Mouse (Mus musculus): ENCODE results near the gene Sgms2.
A peak's percentile ranks its signal among the peaks of the same experiment; 100 is the strongest.

The Sgms2 gene

DNA sequence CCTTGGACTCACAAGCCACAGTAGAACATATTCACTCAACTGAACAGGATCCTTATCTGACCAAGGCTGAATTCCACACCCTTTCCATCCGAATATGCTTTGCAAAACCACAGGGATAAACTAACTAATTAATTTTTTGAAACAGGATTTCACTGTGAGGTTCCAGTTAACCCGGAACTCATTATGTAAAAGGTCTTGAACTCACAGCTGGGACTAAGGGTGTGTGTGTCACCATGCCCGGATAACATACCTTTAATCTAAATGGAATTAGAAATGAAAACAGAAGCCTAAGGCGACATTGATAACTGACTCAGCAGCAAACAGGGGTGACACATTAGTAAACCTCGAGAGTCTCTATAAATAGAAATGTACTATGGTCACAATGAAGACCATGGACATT lies 5.8 kb downstream of the Sgms2 start:
- no peak for DNase-seq (ENCODE audit: low spot score)

DNA sequence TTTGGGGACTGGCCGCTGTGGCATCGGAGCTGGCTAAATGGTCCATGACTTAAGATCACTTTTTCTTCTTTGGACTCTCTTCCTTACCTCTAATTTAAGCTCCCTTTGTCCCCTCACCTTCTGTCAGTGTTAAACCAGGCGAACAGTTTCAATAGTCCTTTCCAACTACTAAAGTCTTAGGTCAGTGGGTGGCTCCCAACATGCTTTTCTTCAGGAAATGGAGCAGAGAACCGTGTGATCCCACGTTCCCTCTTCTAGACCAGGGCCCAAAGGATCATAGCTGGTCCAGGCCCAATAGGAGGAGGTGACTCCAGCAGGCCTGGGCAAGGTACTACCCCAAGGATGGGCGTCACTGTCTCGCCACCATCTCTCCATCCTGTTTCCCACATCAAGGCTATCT lies 7.6 kb downstream of the Sgms2 start:
- no peak for DNase-seq (ENCODE audit: low spot score)

DNA sequence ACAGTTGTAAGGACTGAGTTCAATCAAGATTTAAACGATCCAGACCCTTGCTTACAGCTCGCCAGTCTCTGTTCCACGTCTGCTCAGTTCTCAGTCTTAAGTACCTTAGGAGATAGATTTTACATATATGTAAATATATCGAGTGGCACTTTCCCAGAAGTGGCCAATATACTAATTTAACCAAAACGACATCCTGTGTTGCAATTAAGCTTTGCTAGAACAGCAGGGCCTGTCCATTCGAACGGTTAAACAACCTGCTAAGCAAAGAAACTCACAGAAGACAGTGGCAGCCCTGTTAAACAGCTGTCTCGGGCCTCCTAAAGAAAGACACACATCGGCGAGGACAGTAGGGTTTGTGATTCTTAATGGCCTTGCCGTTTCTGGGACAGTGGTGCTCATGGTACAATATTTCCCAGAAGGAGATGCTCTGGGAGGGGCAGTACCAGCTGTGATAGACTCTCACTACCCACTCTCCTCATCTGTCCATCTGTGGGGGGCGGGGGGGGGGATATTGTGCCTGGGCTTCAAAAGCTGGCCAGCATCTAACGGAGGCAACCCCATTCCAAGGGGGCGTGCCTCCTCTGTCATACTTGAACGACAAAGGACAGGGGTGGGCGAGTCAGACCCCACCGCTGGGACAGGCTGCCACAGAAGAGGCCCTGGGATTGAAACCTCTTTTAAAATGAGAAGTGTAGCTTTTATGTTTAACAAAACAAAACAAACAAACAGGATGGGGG lies 9.1 kb downstream of the Sgms2 start:
- no peak for DNase-seq (ENCODE audit: low spot score)

DNA sequence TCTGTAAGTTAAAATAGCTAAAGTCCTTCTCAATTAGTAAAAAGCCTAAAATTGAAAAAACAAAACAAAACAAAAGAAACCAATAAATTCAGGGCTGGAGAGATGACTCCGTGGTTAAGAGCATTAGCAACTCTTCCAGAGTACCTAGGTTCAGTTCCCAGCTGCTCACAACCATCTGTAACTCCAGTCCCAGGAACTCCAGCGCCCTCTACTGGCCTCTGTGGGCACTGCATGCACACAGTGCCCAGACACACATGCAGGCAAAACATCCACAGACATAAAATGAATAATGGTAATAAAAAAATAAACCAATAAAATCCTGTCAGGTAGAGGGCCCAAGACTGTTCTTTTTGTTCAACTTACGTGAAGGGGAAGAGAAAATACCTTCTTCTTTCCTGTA lies 10.6 kb downstream of the Sgms2 start:
- no peak for DNase-seq (ENCODE audit: low spot score)

DNA sequence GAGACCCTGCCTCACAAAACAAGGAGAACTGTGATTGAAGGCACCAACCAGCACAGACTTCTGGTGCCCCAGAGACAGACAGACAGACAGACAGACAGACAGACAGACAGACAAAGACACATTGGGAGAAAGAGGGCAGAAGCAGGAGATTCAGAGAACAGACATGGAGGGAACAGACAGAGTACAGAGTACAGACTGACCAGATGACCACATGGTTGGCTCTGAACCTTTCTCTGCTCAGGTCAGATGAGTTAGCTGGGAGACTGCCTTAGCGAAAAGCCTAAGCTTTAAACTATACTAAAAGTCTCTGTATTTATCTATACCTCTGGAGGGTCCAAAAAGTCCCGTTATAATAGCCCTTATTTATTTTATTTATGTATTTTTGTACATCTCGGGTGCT lies 11.8 kb downstream of the Sgms2 start:
- no peak for DNase-seq (ENCODE audit: low spot score)

DNA sequence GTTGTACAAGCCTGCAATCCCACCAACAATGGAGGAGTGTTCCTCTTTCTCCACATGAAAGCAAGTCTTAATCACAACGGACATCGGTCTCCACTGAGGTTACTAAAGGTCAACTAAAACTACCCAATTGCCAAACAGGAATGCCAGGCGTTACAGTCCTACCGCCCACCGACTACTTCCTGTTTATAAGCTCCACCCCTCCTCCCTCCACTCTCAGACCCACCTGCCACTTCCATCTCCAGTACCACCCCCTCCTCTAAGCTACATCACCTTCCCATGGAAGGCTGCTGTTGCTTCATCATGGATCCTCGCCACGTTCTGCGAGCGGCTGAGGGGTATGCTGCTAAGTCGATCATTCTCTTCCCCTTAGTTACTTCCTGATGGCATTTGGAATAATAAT lies 15.2 kb downstream of the Sgms2 start:
- DNase-seq (ENCODE audit: low spot score): no peak

DNA sequence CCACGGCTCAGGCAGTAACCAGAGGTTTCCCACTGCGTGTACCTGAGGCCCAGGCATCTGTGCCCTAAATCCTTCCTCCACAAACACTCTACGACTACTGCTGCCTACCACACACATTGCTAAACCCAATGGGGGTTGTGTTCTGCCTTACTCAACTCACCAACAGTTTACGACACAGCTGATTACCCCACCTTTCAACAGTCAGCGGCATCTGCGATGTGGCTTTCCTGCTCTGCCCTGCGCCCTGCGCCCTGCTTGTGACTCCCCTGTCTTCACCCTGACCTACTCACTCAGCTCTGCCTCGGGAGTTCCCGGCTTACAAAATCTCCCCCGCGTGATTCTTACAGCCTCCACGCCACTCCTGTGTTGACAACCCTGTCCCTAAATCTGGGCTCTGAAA lies 16.7 kb downstream of the Sgms2 start:
- DNase-seq (ENCODE audit: low spot score): no peak

DNA sequence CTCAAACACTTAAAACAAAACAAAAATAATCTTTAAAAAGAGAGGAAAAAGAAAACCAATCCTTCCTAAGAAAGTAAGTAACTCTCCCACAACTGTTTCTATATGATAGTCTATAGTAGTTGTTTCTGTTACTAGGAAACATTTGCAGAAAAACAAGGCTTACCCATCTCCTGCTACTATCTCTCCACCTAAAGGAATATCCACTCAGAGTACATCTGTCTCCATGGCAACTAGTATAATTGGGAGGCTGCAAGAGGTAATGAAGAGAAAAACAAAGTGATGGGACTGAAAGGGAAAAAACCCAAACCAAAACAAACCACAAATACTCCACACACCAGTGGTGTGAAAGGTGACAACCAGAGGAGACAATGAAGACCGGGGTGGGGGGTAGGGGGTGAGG lies 17.7 kb downstream of the Sgms2 start:
- DNase-seq (ENCODE audit: low spot score): peak; percentile 28

DNA sequence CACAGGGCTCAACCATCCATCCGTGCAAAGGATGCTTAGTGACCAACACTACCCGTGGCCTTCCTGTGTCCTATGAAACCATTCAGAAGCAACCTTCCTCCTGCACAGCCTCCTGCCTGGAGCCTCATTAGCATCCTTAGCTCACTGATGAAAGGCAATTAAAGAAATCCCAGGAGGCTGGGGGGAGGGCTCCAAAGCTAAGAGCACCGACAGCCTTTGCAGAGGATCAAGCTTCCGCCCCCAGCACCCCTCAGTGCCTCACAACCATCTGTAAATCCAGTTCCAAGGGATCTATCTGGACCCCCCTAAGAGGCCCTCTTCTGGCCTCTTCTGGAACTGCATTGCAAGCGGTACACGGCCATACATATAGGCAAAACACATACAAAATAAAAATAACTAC lies 19.4 kb downstream of the Sgms2 start:
- DNase-seq (ENCODE audit: low spot score): no peak

DNA sequence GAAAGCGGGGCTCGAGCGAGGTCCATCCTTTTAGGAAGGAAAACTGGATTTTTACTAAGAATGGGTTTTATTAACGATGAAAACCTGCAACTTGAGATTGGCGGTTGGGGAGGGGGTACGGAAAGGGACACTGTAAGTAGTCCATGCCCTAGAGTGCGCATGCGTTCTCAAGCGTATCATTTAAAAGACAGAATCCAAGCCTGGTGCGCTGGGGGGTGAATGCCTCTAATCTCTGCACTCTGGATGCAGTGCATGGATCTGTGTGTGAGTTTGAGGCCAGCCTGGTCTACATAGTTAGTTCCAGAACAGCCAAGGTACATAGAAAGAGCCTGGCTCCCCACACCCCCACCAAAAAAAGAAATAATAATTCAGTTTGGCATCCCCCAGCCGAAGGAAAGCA lies 19.8 kb downstream of the Sgms2 start:
- no peak for DNase-seq (ENCODE audit: low spot score)

DNA sequence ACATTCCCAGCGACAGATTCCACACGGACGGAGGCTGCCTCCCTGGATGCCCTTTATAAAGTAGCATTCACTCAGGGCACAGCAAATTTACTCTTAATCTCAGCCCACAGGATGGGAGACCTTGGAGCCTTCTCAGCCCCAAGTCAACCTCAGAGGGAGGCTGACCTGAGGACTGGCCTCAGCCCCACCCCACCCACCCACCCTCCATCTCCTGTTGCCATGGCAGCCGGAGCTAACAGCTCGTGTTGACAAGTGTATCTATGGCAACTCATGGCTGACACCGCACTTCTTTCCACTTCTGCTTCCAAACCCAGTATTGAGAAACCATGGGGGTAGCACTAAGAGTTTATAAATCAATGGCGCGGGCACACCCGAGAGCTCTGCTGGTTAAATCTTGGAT lies 20.4 kb downstream of the Sgms2 start:
- DNase-seq (ENCODE audit: low spot score): no peak

DNA sequence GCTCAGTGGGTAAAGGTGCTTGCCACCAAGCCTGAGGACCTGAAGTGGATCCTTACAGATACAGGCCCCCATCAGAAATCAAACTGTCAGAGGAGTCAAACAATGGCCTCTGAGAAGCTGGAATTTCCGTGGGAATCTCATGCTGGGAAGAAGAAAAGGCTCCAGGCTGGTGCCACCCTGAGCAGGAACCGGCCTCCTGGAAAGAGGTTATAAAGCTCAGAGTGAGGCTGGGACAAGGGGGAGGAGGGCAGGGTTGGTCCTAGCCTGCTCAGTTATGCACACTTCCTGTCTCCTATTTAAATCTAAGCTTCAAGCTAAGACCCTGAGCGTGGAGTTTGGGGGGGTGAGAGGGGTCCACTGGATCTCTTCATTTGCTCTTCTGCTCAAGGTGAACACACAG lies 21.6 kb downstream of the Sgms2 start:
- no peak for DNase-seq (ENCODE audit: low spot score)

DNA sequence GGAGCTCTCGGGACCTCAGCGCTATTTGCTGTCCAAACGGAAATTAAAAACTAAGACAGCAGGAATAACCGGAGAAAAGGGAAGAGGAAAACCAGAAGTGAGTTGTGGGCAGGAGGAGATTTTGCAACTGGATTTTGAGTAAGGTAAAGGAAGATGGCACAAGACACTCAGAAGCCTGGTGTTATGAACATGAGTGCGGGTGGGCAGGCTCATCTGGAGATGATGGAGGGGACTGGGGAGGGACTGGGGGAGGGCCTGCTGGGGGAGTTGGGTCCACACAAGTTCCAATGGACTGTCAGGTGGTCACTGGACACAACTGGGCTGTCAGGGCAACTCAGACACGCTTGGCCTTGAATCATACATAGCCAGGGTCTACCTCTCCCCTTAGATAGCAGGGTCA lies 24.8 kb downstream of the Sgms2 start:
- DNase-seq (ENCODE audit: low spot score): no peak

DNA sequence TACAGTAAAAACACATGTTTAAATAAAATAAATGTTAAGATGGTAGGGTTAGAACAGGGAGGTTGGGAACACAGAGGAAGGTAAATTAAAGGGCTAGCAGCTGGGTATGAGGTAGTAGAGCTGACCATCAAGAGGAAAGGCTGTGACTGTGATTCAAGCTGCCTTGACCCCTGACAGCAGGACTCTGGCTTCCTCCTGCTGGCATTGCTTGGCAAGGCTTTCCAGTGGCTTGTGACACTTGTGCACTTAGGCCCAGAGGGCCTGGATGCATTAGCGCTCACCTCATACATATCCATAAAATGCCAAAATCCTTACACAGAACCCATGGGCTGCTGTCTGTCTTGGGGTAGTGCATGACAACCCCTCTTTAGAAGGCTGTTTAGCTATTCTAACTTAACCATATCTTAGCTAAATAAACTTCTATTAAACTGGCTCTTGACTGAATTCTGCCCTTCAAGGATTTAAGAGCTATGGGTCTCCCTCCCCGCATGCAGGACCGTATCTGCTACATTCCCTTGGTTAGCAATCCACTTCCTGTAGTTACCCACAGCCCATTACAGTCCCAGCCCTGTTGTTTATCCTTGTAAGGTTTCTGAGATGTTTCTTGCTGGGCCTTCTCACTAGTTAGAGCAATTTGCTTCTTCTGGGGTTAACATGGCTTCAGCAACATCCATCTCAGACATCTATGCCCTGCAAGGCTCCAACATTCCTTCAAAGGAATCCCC lies 25.5 kb downstream of the Sgms2 start:
- DNase-seq (ENCODE audit: low spot score): no peak

DNA sequence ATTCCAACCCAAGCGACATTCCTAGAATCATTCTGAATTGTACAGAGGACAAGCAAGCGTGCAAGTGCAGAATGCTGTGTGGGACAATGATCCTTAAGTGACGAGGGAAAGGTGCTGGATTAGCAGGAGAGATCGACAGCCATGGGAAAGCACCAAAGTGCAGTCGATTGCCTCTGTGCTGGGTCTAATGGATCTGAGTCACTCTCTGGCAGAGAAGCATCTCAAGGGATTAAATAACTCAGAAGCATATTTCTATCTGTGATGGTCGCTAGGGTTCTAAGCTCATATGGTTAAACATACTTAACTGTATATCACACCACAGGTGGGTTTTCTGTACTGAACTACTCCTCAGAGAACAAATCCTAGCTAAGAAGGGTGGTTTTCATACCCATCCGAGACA lies 118.2 kb downstream of the Sgms2 start:
- DNase-seq (ENCODE audit: low spot score): no peak

DNA sequence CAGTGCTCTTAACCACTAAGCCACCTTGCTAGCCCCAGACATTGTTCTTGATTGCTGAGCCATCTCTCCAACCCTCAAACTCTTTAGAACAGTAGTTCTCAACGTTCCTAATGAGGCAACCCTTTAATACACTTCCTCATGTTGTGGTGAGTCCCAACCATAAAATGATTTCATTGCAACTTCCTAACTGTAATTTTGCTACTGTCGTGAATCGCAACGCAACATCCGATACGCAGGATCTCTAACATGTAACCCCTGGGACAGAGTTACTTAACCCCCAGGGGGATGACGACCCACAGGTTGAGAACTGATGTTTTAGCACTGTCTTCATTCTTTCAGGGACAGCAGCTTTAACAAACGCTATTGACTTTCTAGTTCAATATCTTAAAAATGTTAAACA lies 122.5 kb downstream of the Sgms2 start:
- no peak for DNase-seq (ENCODE audit: low spot score)

DNA sequence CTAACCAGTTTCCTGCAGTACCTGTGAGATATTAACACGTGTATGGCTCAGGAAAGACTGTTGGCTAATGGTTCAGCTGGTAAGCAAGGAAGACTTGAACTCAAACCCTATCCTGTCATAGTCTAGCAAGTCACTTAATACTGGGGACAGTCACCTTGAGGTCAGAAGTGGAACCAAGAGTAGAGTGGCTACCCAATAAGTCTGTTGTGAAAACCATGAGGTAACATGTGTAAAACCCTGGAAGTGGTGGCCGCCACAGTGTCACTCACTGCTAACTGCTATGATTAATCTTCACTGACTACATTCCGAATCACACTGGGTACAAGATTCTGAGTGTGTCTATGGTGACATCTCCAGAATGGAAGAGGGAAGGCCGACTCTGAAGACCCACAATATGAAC lies 123.8 kb downstream of the Sgms2 start:
- no peak for DNase-seq (ENCODE audit: low spot score)

DNA sequence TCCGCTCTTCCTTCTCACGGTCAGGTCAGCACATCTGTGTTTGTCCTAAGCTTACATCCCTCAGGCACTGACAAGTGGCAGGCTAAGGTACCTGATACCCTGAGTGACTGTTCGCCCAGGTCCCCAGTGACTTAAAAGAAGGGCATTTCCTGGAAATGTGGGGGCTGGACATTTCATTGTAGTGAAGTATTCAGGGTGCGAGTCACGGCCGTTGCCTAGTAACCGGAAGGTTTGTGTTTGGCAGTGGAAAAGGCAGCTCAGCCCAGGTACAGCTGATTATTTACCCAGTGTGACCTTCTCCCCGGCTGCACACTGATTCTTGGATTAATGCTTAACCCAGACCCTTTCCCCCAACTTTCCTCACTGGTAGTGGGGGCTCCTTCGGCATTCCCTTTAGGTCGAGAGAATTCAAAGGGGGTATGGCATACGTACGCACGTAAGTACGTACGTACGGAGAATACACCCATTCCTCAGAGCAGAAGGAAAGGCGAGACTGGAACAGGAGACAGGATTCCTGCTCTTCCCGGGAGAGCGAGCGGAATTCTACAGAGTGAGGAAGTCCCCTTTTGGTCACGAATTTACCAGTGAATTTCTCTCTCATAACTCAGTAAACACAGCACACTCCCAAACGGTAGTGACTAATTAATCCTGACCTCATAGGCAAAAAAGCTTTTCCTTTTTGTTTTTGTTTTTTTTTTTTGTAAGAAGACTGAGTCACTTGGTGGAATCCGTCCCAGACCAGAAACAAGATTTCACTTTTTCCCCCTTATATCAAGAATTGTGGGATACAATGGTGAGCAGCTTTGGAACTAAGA lies 126.4 kb downstream of the Sgms2 start:
- no peak for DNase-seq (ENCODE audit: low spot score)

DNA sequence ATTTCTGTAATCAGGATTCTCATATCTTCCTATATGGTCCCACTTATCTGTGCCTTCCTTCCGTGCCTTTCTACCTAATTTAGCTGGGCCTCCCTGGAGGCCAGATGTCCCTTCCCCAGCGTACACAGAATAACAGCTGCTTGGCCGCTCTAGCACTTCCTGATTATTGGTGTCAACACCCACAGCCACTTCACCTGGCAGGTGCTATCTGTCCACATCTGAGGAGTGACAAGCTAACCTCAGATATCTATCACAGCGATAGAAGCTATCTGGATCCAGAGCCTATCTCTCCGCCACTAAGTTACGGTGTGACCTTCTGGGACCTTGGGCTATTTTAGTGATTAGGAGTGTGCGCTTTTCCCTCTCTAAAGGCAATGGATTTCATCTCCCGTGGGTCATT lies 127.0 kb downstream of the Sgms2 start:
- DNase-seq (ENCODE audit: low spot score): no peak

DNA sequence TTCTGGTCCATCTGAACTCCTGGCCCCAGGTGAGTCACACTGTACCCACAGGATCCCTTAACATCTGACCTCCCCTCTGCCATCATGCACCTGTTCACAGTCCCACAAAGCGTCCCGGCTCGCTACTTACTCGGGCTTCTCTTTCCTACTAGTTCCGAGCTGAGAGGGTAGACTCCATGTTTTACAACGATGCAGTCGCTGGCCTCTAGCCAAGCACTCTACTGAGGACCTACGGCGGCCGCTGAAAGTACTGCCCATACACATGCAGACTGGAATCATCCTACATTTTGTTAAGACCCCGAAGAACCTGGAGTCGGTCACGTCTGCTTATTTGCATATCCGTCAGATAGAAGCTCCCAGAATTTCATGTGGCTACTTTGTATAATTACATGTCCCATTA lies 127.6 kb downstream of the Sgms2 start:
- DNase-seq (ENCODE audit: low spot score): no peak

DNA sequence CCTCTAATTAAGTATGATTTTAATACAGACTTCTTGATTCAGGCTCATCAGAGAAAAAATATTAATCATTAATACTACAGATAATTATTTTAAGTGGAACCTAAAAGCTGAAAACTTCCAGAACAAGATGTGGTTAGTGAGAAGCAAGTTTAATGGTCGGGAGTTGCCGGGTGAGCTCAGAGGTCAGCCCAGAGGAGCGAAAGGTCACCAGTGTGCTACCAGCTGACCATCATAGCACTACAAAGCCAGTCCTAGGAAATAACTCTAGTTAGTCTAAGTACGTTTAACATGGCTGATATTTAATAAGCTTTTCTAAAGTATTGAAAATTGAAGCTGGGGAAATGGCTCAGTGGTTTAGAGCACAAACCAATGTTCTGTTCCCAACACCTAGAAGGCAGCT lies 129.3 kb downstream of the Sgms2 start:
- no peak for DNase-seq (ENCODE audit: low spot score)

DNA sequence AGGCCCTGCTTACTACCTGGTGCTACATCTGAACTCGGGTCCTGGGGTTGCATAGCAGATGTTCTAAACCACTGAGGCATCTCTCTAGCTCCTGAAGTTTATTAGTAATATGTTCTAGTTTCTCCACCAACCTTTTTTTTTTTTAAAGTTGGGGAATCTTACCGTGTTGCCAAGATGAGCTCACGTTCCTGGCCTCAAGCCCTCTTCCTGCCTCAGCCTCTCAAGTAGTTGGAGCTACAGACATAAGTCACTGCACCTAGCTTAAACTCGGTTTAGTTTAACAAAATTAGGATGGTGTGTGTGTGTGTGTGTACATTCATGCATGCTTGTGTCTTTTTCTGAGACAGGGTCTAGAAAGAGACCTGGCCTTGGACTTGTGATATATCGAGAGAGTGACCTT lies 132.2 kb downstream of the Sgms2 start:
- DNase-seq (ENCODE audit: low spot score): no peak

DNA sequence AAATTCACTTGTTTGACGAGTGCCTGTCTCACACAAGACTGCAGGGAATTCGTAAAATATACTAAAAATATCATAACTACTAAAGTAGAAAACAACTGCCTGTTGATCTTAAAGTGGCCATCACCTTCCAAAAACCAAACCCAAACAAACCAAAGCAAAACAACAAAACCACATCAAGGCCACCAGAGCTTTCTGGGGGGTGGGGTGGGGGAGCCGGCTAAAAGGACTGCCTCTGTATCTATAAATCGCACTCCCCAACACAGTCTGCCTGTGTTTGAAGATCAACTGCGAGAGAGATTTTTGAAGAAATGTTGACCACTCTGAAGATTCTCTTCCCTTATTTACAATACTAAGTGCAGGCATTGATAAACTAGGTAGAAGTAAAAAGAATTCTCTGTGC lies 133.0 kb downstream of the Sgms2 start:
- no peak for DNase-seq (ENCODE audit: low spot score)

All from MN1 (cell line).